Mouse (Mus musculus) hindbrain, embryonic 11.5 days (tissue): ENCODE measurements around the gene H2-Ke6. TPM values are rescaled to one million over a fixed set of nuclear protein-coding genes. Genes with fewer than 3 reads are reported as not detected.
"Not testable (repeated sequence)": the region's sequence is repeated elsewhere in the genome, so short reads cannot be mapped to it uniquely, and the experiment has no call there.

Experiments used
- ATAC-seq: fragments of 200-750 bp; cut with Nextera tagmentation; 2 replicates; pipeline ENCODE4 v1.8.0; 2017; ENCODE audit warnings: mild to moderate bottlenecking, moderate TSS enrichment, moderate library complexity; ENCODE audit not compliant: low FRiP score
- DNase-seq: peaks from one replicate; pipeline ENCODE4 v3.0.0-alpha.2; 2015; ENCODE audit warnings: low spot score
- H3K27ac ChIP-seq: fragments of 300-500 bp; sonication (generic); 2 replicates; pipeline ENCODE4 v1.5.1; 2014; ENCODE audit warnings: mild to moderate bottlenecking, low read depth, low read length
- H3K27me3 ChIP-seq: fragments of 300-500 bp; sonication (generic); 2 replicates; pipeline ENCODE4 v1.6.1; 2014; ENCODE audit warnings: mild to moderate bottlenecking, low read length, moderate library complexity, mixed read lengths; ENCODE audit not compliant: control insufficient read depth, insufficient read depth
- H3K36me3 ChIP-seq: fragments of 300-500 bp; sonication (generic); 2 replicates; pipeline ENCODE4 v1.6.1; 2014; ENCODE audit warnings: mild to moderate bottlenecking, low read length, moderate library complexity, mixed read lengths; ENCODE audit not compliant: control insufficient read depth, insufficient read depth
- H3K4me1 ChIP-seq: fragments of 300-500 bp; sonication (generic); replicated peaks from 2 replicates; pipeline ENCODE4 v1.6.1; 2014; ENCODE audit warnings: low read length, mixed read lengths; ENCODE audit not compliant: control insufficient read depth, insufficient read depth
- H3K4me2 ChIP-seq: fragments of 300-500 bp; sonication (generic); replicated peaks from 2 replicates; pipeline ENCODE4 v1.6.1; 2014; ENCODE audit warnings: mild to moderate bottlenecking, low read depth, low read length
- H3K4me3 ChIP-seq: fragments of 300-500 bp; sonication (generic); 2 replicates; pipeline ENCODE4 v1.5.1; 2014; ENCODE audit warnings: low read depth, low read length
- H3K9ac ChIP-seq: fragments of 300-500 bp; sonication (generic); 2 replicates; pipeline ENCODE4 v1.6.1; 2014; ENCODE audit warnings: low read depth, low read length
- H3K9me3 ChIP-seq: fragments of 300-500 bp; sonication (generic); 2 replicates; pipeline ENCODE4 v1.6.1; 2016; ENCODE audit warnings: low read length; ENCODE audit not compliant: control insufficient read depth
- WGBS: fragments of 180-500 bp; shearing (Covaris S2); extraction: QIAGEN DNeasy Blood & Tissue Kit; methylation state at CpG from one replicate; pipeline ENCODE4 v1.1.7; 2014; 5-methylcytosine and 5-hydroxymethylcytosine counted together
- polyA plus RNA-seq: library from polyadenylated mRNA; unstranded; fragments of >200 nt; fragmentation: Nextera tagmentation; extraction: Ambion mirVana; gene quantifications from 2 replicates; pipeline ENCODE4 v1.2.1, GENCODE M21; 2014

The H2-Ke6 gene
- polyA plus RNA-seq, 1 experiment from 2014 or later, result 54.8 TPM

- not testable (repeated sequence) for H3K36me3 ChIP-seq, DNase-seq, H3K4me1 ChIP-seq, H3K4me2 ChIP-seq, ATAC-seq, H3K9ac ChIP-seq, H3K9me3 ChIP-seq, H3K27ac ChIP-seq, H3K4me3 ChIP-seq
- WGBS, result 62% methylated on average over 5 of the region's 5 CpGs
- peaks cover 18% of the 10 kb centered on the region for H3K27me3 ChIP-seq
These were observed 29.2 kb downstream of the H2-Ke6 start for GRCm38 (mm10) chr17:33998697-33999096.

- H3K36me3 ChIP-seq, H3K27ac ChIP-seq, H3K9ac ChIP-seq, H3K9me3 ChIP-seq, H3K4me2 ChIP-seq, ATAC-seq, H3K4me3 ChIP-seq, DNase-seq, H3K4me1 ChIP-seq: not testable (repeated sequence)
- H3K27me3 ChIP-seq, result peaks cover 18% of the 10 kb centered on the region
- 93% methylated on average over 2 of the region's 2 CpGs for WGBS
These were observed 30.8 kb downstream of the H2-Ke6 start for GRCm38 (mm10) chr17:33997025-33997424.

- Histone ChIP-seq H3K27me3 (peaks cover 17% of the 10 kb centered on the region), H3K9me3 (no peaks in the 10 kb centered on the region), H3K4me1 (no peaks in the 10 kb centered on the region), H3K4me3 (no peak overlapping the region), H3K27ac (no peak overlapping the region), H3K9ac (no peak overlapping the region), H3K36me3 (no peaks in the 10 kb centered on the region), H3K4me2 (no peak overlapping the region)
- WGBS, result 70% methylated on average over 3 of the region's 3 CpGs
- ATAC-seq (no peak), DNase-seq (no peak)
These were observed 32.2 kb downstream of the H2-Ke6 start for GRCm38 (mm10) chr17:33995651-33996050.

- no peaks in the 10 kb centered on the region for H3K9me3 ChIP-seq
- no peak for DNase-seq
- H3K27ac ChIP-seq, result no peak overlapping the region
These were observed 32.9 kb downstream of the H2-Ke6 start for GRCm38 (mm10) chr17:33994959-33995358.

GRCm38 (mm10) chr17:33991788-33992664 lies 35.8 kb downstream of the H2-Ke6 start:
- 33% methylated on average over 10 of the region's 10 CpGs for WGBS
- Histone ChIP-seq H3K27me3 (no peaks in the 10 kb centered on the region), H3K36me3 (no peaks in the 10 kb centered on the region), H3K27ac (no peak overlapping the region), H3K9ac (no peak overlapping the region), H3K4me2 (no peak overlapping the region), H3K4me1 (no peaks in the 10 kb centered on the region), H3K9me3 (no peaks in the 10 kb centered on the region), H3K4me3 (no peak overlapping the region)
- DNase-seq (peak; percentile 83), ATAC-seq (no peak)

More at GRCm38 (mm10) chr17:33994959-33995358, 32.9 kb downstream of the H2-Ke6 start:
- ATAC-seq, result no peak
- H3K4me1 ChIP-seq, result no peaks in the 10 kb centered on the region
- no peak overlapping the region for H3K9ac ChIP-seq
- peaks cover 10% of the 10 kb centered on the region for H3K27me3 ChIP-seq
- no peak overlapping the region for H3K4me3 ChIP-seq
- WGBS, result 93% methylated on average over 8 of the region's 8 CpGs
- no peak overlapping the region for H3K4me2 ChIP-seq
- H3K36me3 ChIP-seq, result no peaks in the 10 kb centered on the region

- H3K4me1 ChIP-seq, H3K4me2 ChIP-seq, H3K9me3 ChIP-seq, H3K4me3 ChIP-seq, H3K9ac ChIP-seq, H3K36me3 ChIP-seq, ATAC-seq, H3K27ac ChIP-seq: not testable (repeated sequence)
- peaks cover 25% of the 10 kb centered on the region for H3K27me3 ChIP-seq
- DNase-seq, result peak; percentile 80
- WGBS, result 11% methylated on average over 8 of the region's 8 CpGs
These were observed 45.7 kb downstream of the H2-Ke6 start for GRCm38 (mm10) chr17:33982136-33982535.

GRCm38 (mm10) chr17:33981192-33981909 lies 46.5 kb downstream of the H2-Ke6 start:
- not testable (repeated sequence) for H3K9me3 ChIP-seq, H3K36me3 ChIP-seq, H3K4me1 ChIP-seq
- peak; percentile 92 for ATAC-seq
- peak overlapping the region; percentile 70 for H3K27ac ChIP-seq
- peak overlapping the region; percentile 56 for H3K4me2 ChIP-seq
- 2% methylated on average over 27 of the region's 27 CpGs for WGBS
- peak overlapping the region; percentile 44 for H3K4me3 ChIP-seq
- peaks cover 30% of the 10 kb centered on the region for H3K27me3 ChIP-seq
- peak overlapping the region; percentile 50; the same call in 1 of the 2 replicates for H3K9ac ChIP-seq
- DNase-seq, result peak; percentile 93

GRCm38 (mm10) chr17:33980181-33981035 lies 47.5 kb downstream of the H2-Ke6 start:
- Histone ChIP-seq H3K4me3 (no peak overlapping the region), H3K27ac (no peak overlapping the region), H3K9ac (no peak overlapping the region), H3K4me2 (no peak overlapping the region), H3K36me3 (no peaks in the 10 kb centered on the region), H3K4me1 (no peaks in the 10 kb centered on the region), H3K27me3 (peaks cover 30% of the 10 kb centered on the region), H3K9me3 (no peaks in the 10 kb centered on the region)
- DNase-seq (no peak), ATAC-seq (no peak)
- WGBS, result 78% methylated on average over 19 of the region's 19 CpGs
